Mouse (Mus musculus) CH12.LX (cell line): ENCODE results near the gene Mef2a. TPM values are rescaled to one million over a fixed set of nuclear protein-coding genes. Genes with fewer than 3 reads are reported as not detected.

Source experiments
- DNase-seq: peaks from one replicate; pipeline ENCODE4 v3.0.0-alpha.2; 2013; ENCODE audit errors: extremely low read depth
- H3K27ac ChIP-seq: 2 replicates; pipeline ENCODE4 v1.5.1; 2012; ENCODE audit warnings: low read depth, mild to moderate bottlenecking, control low read depth, moderate library complexity; ENCODE audit not compliant: insufficient read depth
- H3K27me3 ChIP-seq: replicated peaks from 2 replicates; pipeline ENCODE3; 2012; ENCODE audit warnings: inconsistent platforms
- H3K36me3 ChIP-seq, 2 experiments: replicated peaks in 1 of 2; 2 replicates each; pipeline versions ENCODE3 to v1.6.1; 2012; ENCODE audit warnings: inconsistent platforms in 1 of 2, low read length in 1 of 2, mild to moderate bottlenecking in 1 of 2, mixed read lengths in 1 of 2, moderate library complexity in 1 of 2; ENCODE audit not compliant: control insufficient read depth in 1 of 2, insufficient read depth in 1 of 2
- H3K4me1 ChIP-seq, 2 experiments: 2 replicates each; pipeline ENCODE4 v1.6.1; 2012; ENCODE audit warnings: inconsistent platforms in 1 of 2, moderate library complexity in 1 of 2; ENCODE audit not compliant: insufficient read depth in 2 of 2, control insufficient read depth in 1 of 2
- H3K4me2 ChIP-seq: 2 replicates; pipeline ENCODE4 v1.6.1; 2012; ENCODE audit warnings: low read depth, mild to moderate bottlenecking, control low read depth; ENCODE audit not compliant: poor library complexity, insufficient read depth, severe bottlenecking
- H3K4me3 ChIP-seq, 3 experiments: fragments of 150-350 bp in 1 of 3; sonication (generic) in 1 of 3; replicated peaks in 1 of 3; 2 replicates each; pipeline versions ENCODE3 to v1.5.1; 2011 to 2012; ENCODE audit warnings: low read depth in 2 of 3, low read length in 2 of 3, mild to moderate bottlenecking in 2 of 3, moderate library complexity in 2 of 3, control low read depth in 1 of 3, improper control_type of control experiment in 1 of 3, inconsistent platforms in 1 of 3, mixed read lengths in 1 of 3; ENCODE audit not compliant: poor library complexity in 1 of 3
- H3K79me2 ChIP-seq: replicated peaks from 2 replicates; pipeline ENCODE4 v1.6.1; 2012; ENCODE audit warnings: mild to moderate bottlenecking, moderate library complexity; ENCODE audit not compliant: control insufficient read depth, poor library complexity, insufficient read depth, severe bottlenecking; ENCODE audit errors: extremely low read depth
- H3K9ac ChIP-seq: 2 replicates; pipeline ENCODE4 v1.6.1; 2012; ENCODE audit warnings: low read depth, mild to moderate bottlenecking, control low read depth, moderate library complexity; ENCODE audit not compliant: insufficient read depth
- H3K9me3 ChIP-seq: replicated peaks from 2 replicates; pipeline ENCODE3; 2012; ENCODE audit warnings: low read length, inconsistent platforms, mixed read lengths
- ELF1 ChIP-seq: IDR thresholded peaks from 2 replicates; pipeline ENCODE4 v1.6.1; 2014; ENCODE audit warnings: low read depth, mild to moderate bottlenecking, inconsistent platforms, low read length, improper control_type of control experiment
- EP300 ChIP-seq: IDR thresholded peaks from 2 replicates; pipeline ENCODE4 v1.6.1; 2011; ENCODE audit warnings: low read length, improper control_type of control experiment
- HCFC1 ChIP-seq: IDR thresholded peaks from 2 replicates; pipeline ENCODE4 v1.6.1; 2012; ENCODE audit warnings: low read depth, mild to moderate bottlenecking, inconsistent platforms, low read length, improper control_type of control experiment
- MAX ChIP-seq: IDR thresholded peaks from 2 replicates; pipeline ENCODE4 v1.6.1; 2011; ENCODE audit warnings: low read length, improper control_type of control experiment
- PAX5 ChIP-seq: IDR thresholded peaks from 2 replicates; pipeline ENCODE4 v1.6.1; 2012; ENCODE audit warnings: low read length, inconsistent platforms, mixed read lengths
- SMC3 ChIP-seq: IDR thresholded peaks from 2 replicates; pipeline ENCODE4 v1.6.1; 2011; ENCODE audit warnings: low read depth, low read length, improper control_type of control experiment
- USF1 ChIP-seq: IDR thresholded peaks from 2 replicates; pipeline ENCODE4 v1.6.1; 2014; ENCODE audit warnings: low read depth, mild to moderate bottlenecking, inconsistent platforms, low read length, improper control_type of control experiment
- dilution Hi-C: fragments of 300-500 bp; cut with MboI; formaldehyde crosslinking; loops from 2 replicates; pipeline ENCODE4 v1.14.3; 2020; ENCODE audit warnings: low sequenced_read_pairs; ENCODE audit not compliant: extremely low pct_unique_long_range_greater_than_20kb, extremely low pct_ligation_motif_present
- in situ Hi-C: fragments of 300-500 bp; cut with MboI; formaldehyde crosslinking; loops from 3 replicates; pipeline ENCODE4 v1.14.3; 2019; ENCODE audit warnings: low sequenced_read_pairs, low pct_ligation_motif_present, low pct_unique_long_range_greater_than_20kb, mixed read lengths
- polyA plus RNA-seq: library from polyadenylated mRNA; unstranded; fragments of >175 nt; gene quantifications from 2 replicates; pipeline ENCODE4 v1.2.1, GENCODE M21; 2012; ENCODE audit warnings: low read depth; ENCODE audit not compliant: insufficient read length
- total RNA-seq, 2 experiments: library from RNA; depleted of rRNA; stranded (reverse); fragments of 300-350 nt in 1 of 2; fragments of >200 nt in 1 of 2; gene quantifications; 2 replicates each; pipeline ENCODE4 v1.2.3; 2012 to 2014

Mef2a gene
- total and polyA plus RNA-seq, 3 experiments, result 40.1 to 100 (median 42.2) TPM

GRCm38 (mm10) chr7:67380174-67381129 lies 7.8 kb upstream of the Mef2a start:
- no peak overlapping the region for H3K4me2 ChIP-seq
- DNase-seq, result no peak
- peaks cover 8 to 19% of the 10 kb centered on the region in 2 experiments for H3K4me1 ChIP-seq
- H3K27ac ChIP-seq, result no peak overlapping the region
- no peaks in the 10 kb centered on the region for H3K79me2 ChIP-seq
- H3K9ac ChIP-seq, result no peak overlapping the region
- H3K9me3 ChIP-seq, result no peaks in the 10 kb centered on the region
- TF ChIP-seq ELF1 (no peak), PAX5 (no peak), HCFC1 (no peak), MAX (no peak), USF1 (no peak)
- TF ChIP-seq, all 38 proteins: peak for 0
- Histone ChIP-seq H3K27me3 (no peaks in the 10 kb centered on the region), H3K36me3 (no peaks in the 10 kb centered on the region), H3K4me3 (no peak overlapping the region)
- in situ Hi-C loops, result no loop called here
- dilution Hi-C loops, result no loop called here

DNA sequence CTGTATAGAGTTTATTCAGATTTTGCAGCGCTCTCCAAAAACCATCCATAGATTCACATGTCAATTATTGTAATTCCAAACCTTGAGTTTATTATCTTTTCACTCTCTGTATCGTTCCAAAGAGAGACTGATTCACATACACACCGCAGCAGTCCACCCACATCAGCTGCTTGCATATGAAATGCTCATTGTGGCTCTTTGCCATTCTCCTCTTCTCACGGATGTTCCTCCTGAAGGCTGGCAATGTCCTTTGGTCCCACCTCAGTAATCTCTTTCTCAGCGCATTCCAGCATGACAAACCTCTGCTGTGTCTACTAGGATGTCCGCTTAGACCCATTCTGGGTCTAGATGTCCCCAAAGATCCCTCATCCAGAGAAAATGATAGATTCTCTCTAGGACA lies 4.1 kb upstream of the Mef2a start:
- Histone ChIP-seq H3K4me2 (no peak overlapping the region), H3K9me3 (no peaks in the 10 kb centered on the region), H3K4me3 (no peak overlapping the region), H3K79me2 (peaks cover 8% of the 10 kb centered on the region), H3K9ac (no peak overlapping the region), H3K36me3 (no peaks in the 10 kb centered on the region), H3K27me3 (no peaks in the 10 kb centered on the region), H3K27ac (no peak overlapping the region), H3K4me1 (peaks cover 14 to 23% of the 10 kb centered on the region in 2 experiments)
- dilution Hi-C loops (no loop called here), in situ Hi-C loops (loop anchor here (10.0 kb wide), 2 partner anchors 48 to 118 kb away; no protein-coding TSS in a partner anchor)
- DNase-seq, result no peak
- no peak for TF ChIP-seq PAX5

DNA sequence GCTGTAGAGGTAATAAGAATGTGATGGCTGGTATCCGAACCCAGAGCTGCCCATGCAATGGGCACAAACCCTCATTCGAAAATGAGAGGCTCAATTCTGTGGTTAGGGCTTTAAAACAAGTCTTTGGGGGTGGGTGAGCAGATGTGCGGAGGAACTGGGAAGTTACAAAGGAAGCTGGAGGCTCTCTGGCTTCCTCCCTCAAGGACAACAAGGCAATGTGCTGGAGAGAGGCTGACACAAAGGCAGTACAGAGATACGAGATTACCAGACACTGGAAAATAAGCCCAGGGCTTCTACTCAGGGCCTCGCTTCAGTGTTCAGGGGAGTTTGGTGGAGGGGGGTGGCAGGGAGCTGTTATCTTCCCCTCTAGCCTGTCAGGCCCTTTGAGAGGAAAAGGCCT lies 1.3 kb upstream of the Mef2a start:
- in situ Hi-C loops (loop anchor here (10.0 to 25.0 kb wide), 3 partner anchors 51 to 137 kb away; no protein-coding TSS in a partner anchor), dilution Hi-C loops (no loop called here)
- peak overlapping the region; percentile 97 for H3K27ac ChIP-seq
- H3K4me1 ChIP-seq, result peaks cover 11 to 14% of the 10 kb centered on the region in 2 experiments
- no peak for DNase-seq
- no peaks in the 10 kb centered on the region for H3K9me3 ChIP-seq
- H3K4me3 ChIP-seq, result peak overlapping the region in 1 of 3 experiments; percentile 94
- H3K4me2 ChIP-seq, result peak overlapping the region; percentile 89
- no peaks in the 10 kb centered on the region for H3K27me3 ChIP-seq
- H3K36me3 ChIP-seq, result no peaks in the 10 kb centered on the region
- peaks cover 22% of the 10 kb centered on the region for H3K79me2 ChIP-seq
- TF ChIP-seq EP300 (peak; percentile 35; the same call in 1 of the 2 replicates), SMC3 (no peak)
- TF ChIP-seq, all 38 proteins: peak for 1
- H3K9ac ChIP-seq, result peak overlapping the region; percentile 94
